Mouse (Mus musculus): ENCODE measurements around the gene Vcan. TPM values are rescaled to one million over a fixed set of nuclear protein-coding genes. Genes with fewer than 3 reads are reported as not detected.
"Not testable (repeated sequence)": the region's sequence is repeated elsewhere in the genome, so short reads cannot be mapped to it uniquely, and the experiment has no call there.

The Vcan gene
- polyA plus RNA-seq, 1 experiment = 304 TPM

- H3K27ac ChIP-seq (ENCODE audit: insufficient read depth, low read length) = no peak overlapping the region
- TF ChIP-seq POLR2A (IDR thresholded peaks at IDR 0.05; ENCODE audit: low read depth, low read length) = no peak
- TF ChIP-seq CTCF (IDR thresholded peaks at IDR 0.05; ENCODE audit: borderline replicate concordance, insufficient read depth, low read length) = no peak
- no peak overlapping the region for H3K4me3 ChIP-seq (ENCODE audit: insufficient read depth, low read length)
- no peaks in the 10 kb centered on the region for H3K4me1 ChIP-seq (ENCODE audit: control insufficient read depth, insufficient read depth, low read length)
Measured at GRCm38 (mm10) chr13:89756347-89756746, 14.0 kb upstream of the Vcan start.

GRCm38 (mm10) chr13:89750562-89750961 lies 8.3 kb upstream of the Vcan start:
- not testable (repeated sequence) for H3K4me3 ChIP-seq (ENCODE audit: insufficient read depth, low read length); H3K4me1 ChIP-seq (ENCODE audit: control insufficient read depth, insufficient read depth, low read length); H3K27ac ChIP-seq (ENCODE audit: insufficient read depth, low read length)

DNA sequence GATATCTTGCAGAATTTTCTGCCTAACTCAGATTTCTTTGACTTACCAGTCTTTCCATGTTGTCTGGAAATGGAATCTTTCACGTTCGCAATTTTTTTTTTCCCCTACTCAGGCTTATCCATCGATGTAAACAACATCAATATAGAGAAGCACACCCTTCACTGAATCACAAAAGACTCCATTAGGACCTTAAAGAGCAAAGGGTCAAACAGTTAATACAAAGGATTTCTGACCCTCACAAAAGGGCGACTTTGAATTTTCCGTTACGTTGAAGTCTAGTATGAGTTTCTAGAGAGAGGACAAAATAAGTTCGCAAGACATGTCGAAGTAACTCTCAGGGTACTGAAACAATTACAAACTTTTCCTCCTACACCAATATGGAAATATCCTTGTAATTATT lies 892 bp upstream of the Vcan start:
- peaks cover 5% of the 10 kb centered on the region for H3K4me1 ChIP-seq (ENCODE audit: control insufficient read depth, insufficient read depth, low read length)
- no peak overlapping the region for H3K27ac ChIP-seq (ENCODE audit: insufficient read depth, low read length)
- H3K4me3 ChIP-seq (ENCODE audit: insufficient read depth, low read length) = no peak overlapping the region; the same call in 1 of the 2 replicates
- no peak for TF ChIP-seq CTCF (IDR thresholded peaks at IDR 0.05; ENCODE audit: borderline replicate concordance, insufficient read depth, low read length)
- no peak for TF ChIP-seq POLR2A (IDR thresholded peaks at IDR 0.05; ENCODE audit: low read depth, low read length)

- H3K4me3 ChIP-seq (ENCODE audit: insufficient read depth, low read length) = peak overlapping the region; percentile 70
- TF ChIP-seq POLR2A (IDR thresholded peaks at IDR 0.05; ENCODE audit: low read depth, low read length) (no peak), CTCF (IDR thresholded peaks at IDR 0.05; ENCODE audit: borderline replicate concordance, insufficient read depth, low read length) (no peak)
- H3K4me1 ChIP-seq (ENCODE audit: control insufficient read depth, insufficient read depth, low read length) = peaks cover 5% of the 10 kb centered on the region
Measured at GRCm38 (mm10) chr13:89742686-89743200, 434 bp upstream of the Vcan start.

DNA sequence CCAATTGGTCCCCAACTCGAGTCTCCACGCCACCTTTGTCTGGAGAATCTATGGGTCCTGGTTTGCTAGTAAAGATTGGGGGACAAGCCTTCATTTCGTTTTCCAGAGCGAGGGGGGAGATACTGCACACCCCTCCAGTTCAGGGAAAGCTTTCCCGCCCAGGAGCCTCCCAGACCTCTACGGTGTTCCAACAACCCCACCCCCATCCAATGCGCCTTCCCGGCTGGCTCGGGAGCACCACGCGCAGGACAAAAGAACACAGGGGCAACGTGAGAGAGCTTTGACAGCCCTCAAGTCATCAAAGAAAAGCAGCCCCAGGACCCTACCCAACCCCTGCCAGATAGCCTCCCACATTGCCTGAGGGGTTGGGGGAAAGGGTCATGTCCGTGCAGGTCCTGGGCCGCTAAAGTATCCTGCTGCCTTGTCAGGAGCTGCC lies 1.2 kb downstream of the Vcan start:
- peaks cover 2% of the 10 kb centered on the region; the same call in 1 of the 2 replicates for H3K4me1 ChIP-seq (ENCODE audit: control insufficient read depth, insufficient read depth, low read length)
- H3K27ac ChIP-seq (ENCODE audit: insufficient read depth, low read length) = peak overlapping the region; percentile 70
- H3K4me3 ChIP-seq (ENCODE audit: insufficient read depth, low read length) = peak overlapping the region; percentile 70
- TF ChIP-seq CTCF (IDR thresholded peaks at IDR 0.05; ENCODE audit: borderline replicate concordance, insufficient read depth, low read length) (no peak), POLR2A (IDR thresholded peaks at IDR 0.05; ENCODE audit: low read depth, low read length) (peak; percentile 35)

More at GRCm38 (mm10) chr13:89742686-89743200, 434 bp upstream of the Vcan start:
- H3K27ac ChIP-seq (ENCODE audit: insufficient read depth, low read length) = no peak overlapping the region

DNA sequence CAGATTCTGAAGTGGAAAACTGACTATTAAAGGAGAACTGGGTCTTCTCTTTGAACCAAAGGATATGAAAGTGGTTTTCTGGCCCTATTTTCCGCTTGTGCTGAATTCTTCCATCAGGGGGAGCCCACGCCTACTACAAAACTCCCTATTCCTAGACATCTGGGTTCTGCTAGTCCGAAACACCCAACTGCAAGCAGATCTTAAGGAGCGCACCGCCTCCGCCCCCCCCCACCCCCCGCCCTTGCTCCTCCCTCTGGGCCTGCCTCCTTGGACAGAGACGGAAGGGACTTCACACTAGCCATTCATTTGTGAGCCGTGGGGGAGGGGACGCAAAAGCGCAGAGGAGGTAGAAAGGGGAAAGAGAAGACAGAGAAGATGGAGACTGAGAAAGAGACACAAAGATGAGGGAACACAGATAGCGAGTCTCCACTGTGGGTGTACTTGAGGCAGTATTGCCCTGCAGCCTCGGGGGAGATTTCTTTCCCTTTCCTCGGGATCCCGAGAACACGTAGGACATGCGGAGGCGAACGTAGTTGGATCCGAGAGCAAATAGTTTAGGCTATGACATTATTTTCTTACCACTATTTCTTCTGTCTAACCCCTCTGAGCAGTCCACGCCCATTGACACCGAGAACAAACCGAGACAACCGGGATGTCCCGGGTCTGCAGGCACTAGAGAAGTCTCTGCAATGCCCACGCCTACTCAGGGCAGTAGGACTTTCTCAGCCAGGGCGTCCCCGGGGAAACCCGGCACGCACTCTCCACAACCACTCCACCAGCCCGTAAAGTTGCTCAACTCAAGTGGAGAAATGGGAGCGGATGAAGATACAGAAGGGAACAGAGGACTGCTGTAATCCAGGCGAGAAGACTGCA lies 1.8 kb downstream of the Vcan start:
- Histone ChIP-seq H3K4me3 (ENCODE audit: insufficient read depth, low read length) (peak overlapping the region; percentile 75), H3K27ac (ENCODE audit: insufficient read depth, low read length) (peak overlapping the region; percentile 89), H3K4me1 (ENCODE audit: control insufficient read depth, insufficient read depth, low read length) (peaks cover under 1% of the 10 kb centered on the region; the same call in 1 of the 2 replicates)
- peak; percentile 81 for TF ChIP-seq POLR2A (IDR thresholded peaks at IDR 0.05; ENCODE audit: low read depth, low read length)
- no peak for TF ChIP-seq CTCF (IDR thresholded peaks at IDR 0.05; ENCODE audit: borderline replicate concordance, insufficient read depth, low read length)

DNA sequence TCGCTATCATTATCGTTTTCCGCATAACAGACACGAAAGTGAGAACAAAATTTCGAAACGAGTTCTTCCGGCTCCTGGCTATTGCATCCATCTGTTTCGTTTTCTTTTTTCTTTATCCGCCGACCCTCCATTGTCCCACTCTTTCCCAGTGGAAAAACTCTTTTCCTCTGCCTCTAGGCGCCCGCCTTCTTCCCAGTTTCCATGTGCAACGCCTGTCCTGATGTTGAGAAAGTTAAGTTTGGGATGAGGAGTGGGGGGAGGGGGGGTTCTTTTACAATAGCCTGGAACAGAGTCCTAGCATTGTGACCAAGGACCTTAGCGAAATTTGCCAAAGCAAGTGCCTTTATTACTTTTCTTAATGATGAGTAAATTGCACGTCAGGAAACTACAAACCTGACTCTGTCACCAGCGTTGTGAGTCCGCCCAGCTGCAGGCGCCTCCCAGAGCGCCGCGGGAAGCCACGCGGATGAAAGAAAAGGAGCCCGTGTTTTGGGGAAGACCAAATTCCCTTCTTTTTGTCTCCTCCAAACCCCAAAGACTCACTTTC lies 2.5 kb downstream of the Vcan start:
- no peak; the same call in 1 of the 2 replicates for TF ChIP-seq POLR2A (IDR thresholded peaks at IDR 0.05; ENCODE audit: low read depth, low read length)
- peak overlapping the region; percentile 75 for H3K4me3 ChIP-seq (ENCODE audit: insufficient read depth, low read length)
- no peaks in the 10 kb centered on the region for H3K4me1 ChIP-seq (ENCODE audit: control insufficient read depth, insufficient read depth, low read length)
- H3K27ac ChIP-seq (ENCODE audit: insufficient read depth, low read length) = peak overlapping the region; percentile 89

DNA sequence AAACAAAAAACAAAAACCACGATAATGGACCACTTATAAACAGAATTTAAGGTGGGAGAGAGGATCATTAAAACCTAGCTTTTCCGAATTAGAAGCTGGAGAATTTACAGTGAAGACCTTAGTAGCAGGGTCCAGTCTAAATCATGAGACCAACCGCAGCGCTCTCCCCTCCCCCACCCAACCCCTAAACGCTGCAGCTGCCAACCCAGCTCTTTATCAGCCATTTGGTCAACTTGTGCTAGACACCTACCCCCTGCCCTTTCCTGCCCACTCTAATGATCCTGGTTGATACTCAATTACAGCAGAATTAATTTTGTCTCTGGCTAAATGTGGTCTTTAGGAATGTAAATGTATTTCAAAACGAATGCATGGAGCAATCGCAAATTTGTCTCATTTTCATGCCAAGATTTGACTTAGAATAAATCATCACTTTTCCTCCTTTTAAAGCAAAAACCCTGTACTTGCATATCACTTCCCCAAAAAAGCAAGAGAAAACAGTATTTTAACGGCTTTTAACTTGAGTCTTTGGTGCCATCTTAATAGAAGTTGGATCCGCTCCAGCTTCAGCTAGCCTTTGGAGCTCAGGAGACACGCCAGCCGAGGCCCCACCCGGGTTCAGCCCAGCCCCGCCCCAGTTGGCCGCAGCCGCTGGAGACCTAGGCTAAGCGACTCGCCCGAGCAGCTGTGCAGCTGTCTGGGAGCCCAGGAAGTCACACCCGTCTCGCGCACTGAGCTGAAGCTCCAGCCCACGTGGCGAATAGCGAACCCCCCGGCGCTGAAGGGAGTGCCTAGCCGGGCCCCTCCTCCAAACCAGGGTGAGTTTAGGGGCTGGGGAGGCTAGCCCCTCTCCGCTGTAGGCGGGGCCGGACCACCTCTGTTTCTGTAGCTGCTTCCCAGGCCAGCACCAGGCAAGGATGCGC lies 3.3 kb downstream of the Vcan start:
- Histone ChIP-seq H3K4me1 (ENCODE audit: control insufficient read depth, insufficient read depth, low read length) (no peaks in the 10 kb centered on the region), H3K4me3 (ENCODE audit: insufficient read depth, low read length) (peak overlapping the region; percentile 75), H3K27ac (ENCODE audit: insufficient read depth, low read length) (peak overlapping the region; percentile 89)
- TF ChIP-seq POLR2A (IDR thresholded peaks at IDR 0.05; ENCODE audit: low read depth, low read length) = peak; percentile 67
- TF ChIP-seq CTCF (IDR thresholded peaks at IDR 0.05; ENCODE audit: borderline replicate concordance, insufficient read depth, low read length) = no peak

DNA sequence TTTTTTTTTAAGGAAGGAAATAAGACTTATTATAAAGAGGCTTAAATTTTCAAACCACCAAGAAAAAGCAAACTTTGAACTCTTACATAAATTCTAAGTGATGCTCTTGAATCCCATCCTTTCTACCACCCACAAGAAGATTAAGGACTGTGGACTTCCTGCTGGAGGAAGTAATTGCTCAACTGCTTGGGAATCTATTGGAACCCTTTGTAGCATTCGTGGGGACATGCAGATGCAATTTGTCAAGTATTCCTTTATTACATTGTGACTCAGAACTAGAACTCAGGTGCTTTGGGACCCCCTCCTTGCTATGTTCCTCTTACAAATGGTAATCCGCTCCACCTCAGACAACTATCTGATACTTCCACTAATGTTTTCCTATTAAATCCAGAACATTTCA lies 4.0 kb downstream of the Vcan start:
- Histone ChIP-seq H3K4me3 (ENCODE audit: insufficient read depth, low read length) (no peak overlapping the region), H3K4me1 (ENCODE audit: control insufficient read depth, insufficient read depth, low read length) (no peaks in the 10 kb centered on the region), H3K27ac (ENCODE audit: insufficient read depth, low read length) (no peak overlapping the region)
- TF ChIP-seq POLR2A (IDR thresholded peaks at IDR 0.05; ENCODE audit: low read depth, low read length) (no peak), CTCF (IDR thresholded peaks at IDR 0.05; ENCODE audit: borderline replicate concordance, insufficient read depth, low read length) (no peak)

Data from embryonic fibroblast, embryonic 13.5 days (primary cell).